Mouse (Mus musculus) heart, adult 2 months (tissue): Measurements from ENCODE around the gene Wnt3a. TPM values are rescaled to one million over a fixed set of nuclear protein-coding genes. Genes with fewer than 3 reads are reported as not detected.

Source experiments
- DNase-seq, 2 experiments: peaks; one replicate each; pipeline ENCODE4 v3.0.0; 2021
- H3K27ac ChIP-seq: fragments of 200-600 bp; 2 replicates; pipeline ENCODE4 v1.8.1; 2022
- H3K27me3 ChIP-seq: fragments of 200-500 bp; 2 replicates; pipeline ENCODE4 v1.6.1; 2012; ENCODE audit warnings: mild to moderate bottlenecking, low read length, inconsistent platforms, mixed read lengths; ENCODE audit not compliant: control insufficient read depth, insufficient read depth
- H3K36me3 ChIP-seq: fragments of 200-500 bp; 2 replicates; pipeline ENCODE4 v1.6.1; 2012; ENCODE audit warnings: low read length, inconsistent platforms; ENCODE audit not compliant: control insufficient read depth, insufficient read depth
- H3K4me1 ChIP-seq: fragments of 200-500 bp; 2 replicates; pipeline ENCODE4 v1.6.1; 2011; ENCODE audit warnings: low read length; ENCODE audit not compliant: control insufficient read depth, insufficient read depth
- H3K4me3 ChIP-seq: fragments of 200-600 bp; 2 replicates; pipeline ENCODE4 v1.8.1; 2022
- H3K79me2 ChIP-seq: fragments of 200-500 bp; replicated peaks from 2 replicates; pipeline ENCODE4 v1.6.1; 2012; ENCODE audit warnings: mild to moderate bottlenecking, inconsistent platforms, low read length, moderate library complexity, mixed read lengths; ENCODE audit not compliant: control insufficient read depth, insufficient read depth
- H3K9ac ChIP-seq: fragments of 200-500 bp; 2 replicates; pipeline ENCODE4 v1.6.1; 2012; ENCODE audit warnings: low read depth, mild to moderate bottlenecking, control low read depth, inconsistent platforms, low read length, mixed read lengths
- CTCF ChIP-seq: fragments of 200-600 bp; IDR thresholded peaks from 2 replicates; pipeline ENCODE4 v1.8.1; 2022; ENCODE audit warnings: antibody characterized with exemption, mild to moderate bottlenecking, moderate library complexity
- EP300 ChIP-seq: fragments of 200-500 bp; IDR thresholded peaks from 2 replicates; pipeline ENCODE4 v1.6.1; 2011; ENCODE audit warnings: low read depth, low read length, control low read depth; ENCODE audit not compliant: insufficient read depth
- POLR2A ChIP-seq: fragments of 200-500 bp; IDR thresholded peaks from 2 replicates; pipeline ENCODE4 v1.6.1; 2011; ENCODE audit warnings: mild to moderate bottlenecking, low read depth, low read length, control low read depth; ENCODE audit not compliant: insufficient read depth
- WGBS: fragments of 180-500 bp; shearing (Covaris S2); methylation state at CpG from one replicate; pipeline ENCODE4 v1.1.7; 2018; 5-methylcytosine and 5-hydroxymethylcytosine counted together
- intact Hi-C: fragments of 180-260 bp; cut with DNase I; formaldehyde crosslinking; loops from one replicate; pipeline ENCODE4 v1.15.1; 2025
- polyA plus RNA-seq: library from polyadenylated mRNA; depleted of rRNA; stranded (reverse); fragments of >200 nt; gene quantifications from 2 replicates; pipeline ENCODE4 v1.2.3, GENCODE M21; 2012
- total RNA-seq, 2 experiments: library from RNA; stranded (reverse); gene quantifications; 2 replicates each; pipeline ENCODE4 v1.2.3; 2021

Wnt3a gene
- total and polyA plus RNA-seq, 3 experiments = not detected

- H3K27ac ChIP-seq = no peak overlapping the region
- H3K27me3 ChIP-seq = peaks cover 14% of the 10 kb centered on the region
- 2% methylated on average over 56 of the region's 56 CpGs for WGBS
- no peaks in the 10 kb centered on the region for H3K36me3 ChIP-seq
- TF ChIP-seq POLR2A (no peak), CTCF (peak; percentile 36; the same call in 1 of the 2 replicates), EP300 (no peak)
- H3K4me1 ChIP-seq = peaks cover 3% of the 10 kb centered on the region
- DNase-seq = peak; percentile 23 to 29
- intact Hi-C loops = no loop called here
- peak overlapping the region; percentile 54 for H3K9ac ChIP-seq
- H3K79me2 ChIP-seq = no peaks in the 10 kb centered on the region
- H3K4me3 ChIP-seq = peak overlapping the region; percentile 52
Observed at GRCm38 (mm10) chr11:59263870-59264563, 26.5 kb downstream of the Wnt3a start.

DNA sequence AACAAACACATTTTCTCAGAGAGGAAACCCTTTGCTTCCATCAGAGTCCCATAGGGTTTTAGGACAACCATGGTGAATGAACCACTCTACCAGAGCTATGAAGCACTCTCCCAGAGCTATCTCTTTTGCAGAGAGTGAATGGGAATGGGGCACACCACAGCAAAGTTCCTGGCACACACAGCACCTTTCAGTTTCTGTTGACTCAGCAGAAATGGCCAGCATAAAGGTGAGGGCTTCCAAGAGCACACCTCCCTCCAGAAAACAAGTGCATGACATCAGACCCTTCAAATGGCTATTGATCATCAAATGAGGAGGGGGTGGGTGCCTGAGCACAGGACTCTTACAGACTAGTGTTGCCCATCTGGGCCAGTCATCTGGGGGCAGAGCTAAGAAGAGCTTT is 28.2 kb downstream of the Wnt3a start:
- no peak overlapping the region for H3K4me3 ChIP-seq
- no peaks in the 10 kb centered on the region for H3K36me3 ChIP-seq
- no peaks in the 10 kb centered on the region for H3K79me2 ChIP-seq
- TF ChIP-seq EP300 = no peak
- TF ChIP-seq CTCF = no peak
- TF ChIP-seq POLR2A = no peak
- no peak overlapping the region for H3K27ac ChIP-seq
- intact Hi-C loops = no loop called here
- no peak overlapping the region for H3K9ac ChIP-seq
- DNase-seq = no peak
- H3K4me1 ChIP-seq = peaks cover 3% of the 10 kb centered on the region
- peaks cover 12% of the 10 kb centered on the region; the same call in 1 of the 2 replicates for H3K27me3 ChIP-seq

DNA sequence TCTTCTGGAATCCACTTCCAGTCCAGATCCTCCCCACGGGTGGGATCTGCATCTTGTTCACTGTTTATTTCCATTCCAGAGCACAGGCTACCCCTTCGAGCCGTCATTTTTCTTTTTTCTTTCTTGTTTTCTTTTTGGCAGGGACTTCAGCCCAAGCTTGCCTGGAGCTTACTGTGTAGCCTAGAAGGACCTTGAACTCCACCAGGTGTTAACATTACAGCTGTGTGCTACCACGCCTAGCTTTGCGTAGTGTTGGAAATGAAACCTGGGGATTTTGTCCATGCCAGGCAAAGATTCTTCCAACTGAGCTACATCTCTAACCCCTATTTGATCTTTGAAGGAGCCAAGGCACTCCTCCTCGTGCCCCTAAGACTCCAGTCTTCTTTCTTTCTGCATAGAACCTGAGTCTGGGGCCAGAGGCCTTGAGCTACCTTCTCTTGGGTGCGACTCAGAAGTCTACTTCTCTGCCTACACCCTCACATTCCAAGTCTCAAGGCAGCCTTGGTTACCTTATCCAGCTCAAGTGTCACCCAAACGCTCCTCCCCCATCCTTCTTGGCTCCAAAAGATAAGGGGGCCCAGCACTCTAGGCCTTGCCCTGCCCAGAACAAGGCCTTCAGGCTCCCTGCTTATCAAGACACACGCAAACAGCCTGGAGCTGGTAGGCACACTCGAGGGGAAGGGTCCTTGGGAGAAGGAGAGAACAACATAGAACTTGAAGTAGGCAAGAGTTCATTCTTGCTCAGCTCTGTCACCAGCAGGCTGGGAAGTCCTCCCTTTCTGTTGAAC is 29.7 kb downstream of the Wnt3a start:
- Histone ChIP-seq H3K27me3 (peaks cover 12% of the 10 kb centered on the region; the same call in 1 of the 2 replicates), H3K4me3 (no peak overlapping the region), H3K36me3 (no peaks in the 10 kb centered on the region), H3K79me2 (no peaks in the 10 kb centered on the region), H3K27ac (no peak overlapping the region), H3K9ac (no peak overlapping the region), H3K4me1 (peaks cover 3% of the 10 kb centered on the region)
- TF ChIP-seq EP300 (no peak), CTCF (no peak), POLR2A (no peak)
- intact Hi-C loops = no loop called here
- WGBS = 58% methylated on average over 10 of the region's 10 CpGs
- no peak for DNase-seq

GRCm38 (mm10) chr11:59259647-59260046 is 30.9 kb downstream of the Wnt3a start:
- DNase-seq = no peak
- H3K27ac ChIP-seq = no peak overlapping the region
- peaks cover 12% of the 10 kb centered on the region; the same call in 1 of the 2 replicates for H3K27me3 ChIP-seq
- peaks cover 3% of the 10 kb centered on the region for H3K4me1 ChIP-seq
- no peaks in the 10 kb centered on the region for H3K79me2 ChIP-seq
- TF ChIP-seq POLR2A = no peak
- no peak for TF ChIP-seq CTCF
- no peak for TF ChIP-seq EP300
- H3K9ac ChIP-seq = no peak overlapping the region
- intact Hi-C loops = no loop called here
- no peak overlapping the region for H3K4me3 ChIP-seq
- H3K36me3 ChIP-seq = no peaks in the 10 kb centered on the region
- WGBS = 62% methylated on average over 7 of the region's 7 CpGs

- TF ChIP-seq CTCF (no peak), EP300 (no peak), POLR2A (no peak)
Observed at GRCm38 (mm10) chr11:59248101-59248500, 42.5 kb downstream of the Wnt3a start.

GRCm38 (mm10) chr11:59243856-59244255 is 46.7 kb downstream of the Wnt3a start:
- 27% methylated on average over 6 of the region's 6 CpGs for WGBS
- intact Hi-C loops = no loop called here
- Histone ChIP-seq H3K79me2 (no peaks in the 10 kb centered on the region), H3K27me3 (no peaks in the 10 kb centered on the region; the same call in 1 of the 2 replicates), H3K9ac (no peak overlapping the region), H3K4me1 (peaks cover under 1% of the 10 kb centered on the region; the same call in 1 of the 2 replicates), H3K36me3 (no peaks in the 10 kb centered on the region), H3K27ac (no peak overlapping the region), H3K4me3 (no peak overlapping the region)
- DNase-seq = no peak
- TF ChIP-seq POLR2A = no peak
- no peak for TF ChIP-seq CTCF
- no peak for TF ChIP-seq EP300

More at GRCm38 (mm10) chr11:59248101-59248500, 42.5 kb downstream of the Wnt3a start:
- peaks cover 2% of the 10 kb centered on the region for H3K27me3 ChIP-seq
- intact Hi-C loops = no loop called here
- H3K36me3 ChIP-seq = no peaks in the 10 kb centered on the region
- no peaks in the 10 kb centered on the region for H3K4me1 ChIP-seq
- no peak overlapping the region for H3K9ac ChIP-seq
- no peaks in the 10 kb centered on the region for H3K79me2 ChIP-seq
- 42% methylated on average over 10 of the region's 10 CpGs for WGBS
- no peak overlapping the region for H3K4me3 ChIP-seq
- DNase-seq = no peak
- no peak overlapping the region for H3K27ac ChIP-seq
